Mouse (Mus musculus) stomach, embryonic 14.5 days (tissue): ENCODE measurements at regions not wholly inside any gene's neighbourhood (a gene's known extent, or its start where the extent isn't known, plus 50 kb on each side); places are given as distances from the start of the nearest gene placed in this dataset.

Experiments used
- ATAC-seq: fragments of 200-750 bp; cut with Nextera tagmentation; 2 replicates; pipeline ENCODE4 v1.8.0; 2017; ENCODE audit warnings: low read depth, moderate TSS enrichment; ENCODE audit not compliant: insufficient number of reproducible peaks, insufficient read depth, low FRiP score
- H3K27ac ChIP-seq: fragments of 300-500 bp; sonication (generic); 2 replicates; pipeline ENCODE4 v1.5.1; 2014; ENCODE audit warnings: mild to moderate bottlenecking, low read length, moderate library complexity, mixed read lengths
- H3K27me3 ChIP-seq: fragments of 300-500 bp; sonication (generic); 2 replicates; pipeline ENCODE4 v1.6.1; 2014; ENCODE audit warnings: low read length, control low read depth, mixed read lengths; ENCODE audit not compliant: control insufficient read depth, insufficient read depth
- H3K36me3 ChIP-seq: fragments of 300-500 bp; sonication (generic); 2 replicates; pipeline ENCODE4 v1.6.1; 2014; ENCODE audit warnings: mild to moderate bottlenecking, control low read depth, low read length, moderate library complexity, mixed read lengths; ENCODE audit not compliant: control insufficient read depth, insufficient read depth
- H3K4me1 ChIP-seq: fragments of 300-500 bp; sonication (generic); 2 replicates; pipeline ENCODE4 v1.6.1; 2014; ENCODE audit warnings: low read length, control low read depth, mixed read lengths; ENCODE audit not compliant: control insufficient read depth, insufficient read depth
- H3K4me2 ChIP-seq: fragments of 300-500 bp; sonication (generic); replicated peaks from 2 replicates; pipeline ENCODE4 v1.6.1; 2014; ENCODE audit warnings: low read depth, low read length, control low read depth
- H3K4me3 ChIP-seq: fragments of 300-500 bp; sonication (generic); 2 replicates; pipeline ENCODE4 v1.5.1; 2014; ENCODE audit warnings: low read depth, low read length, control low read depth
- H3K9ac ChIP-seq: fragments of 300-500 bp; sonication (generic); replicated peaks from 2 replicates; pipeline ENCODE4 v1.6.1; 2014; ENCODE audit warnings: low read depth, mild to moderate bottlenecking, control low read depth, low read length, moderate library complexity, mixed read lengths
- H3K9me3 ChIP-seq: fragments of 300-500 bp; sonication (generic); 2 replicates; pipeline ENCODE4 v1.6.1; 2016; ENCODE audit warnings: low read depth, low read length, control low read depth; ENCODE audit not compliant: control insufficient read depth
- WGBS: fragments of 180-500 bp; shearing (Covaris S2); extraction: QIAGEN DNeasy Blood & Tissue Kit; methylation state at CpG from one replicate; pipeline ENCODE4 v1.1.7; 2014; 5-methylcytosine and 5-hydroxymethylcytosine counted together

DNA sequence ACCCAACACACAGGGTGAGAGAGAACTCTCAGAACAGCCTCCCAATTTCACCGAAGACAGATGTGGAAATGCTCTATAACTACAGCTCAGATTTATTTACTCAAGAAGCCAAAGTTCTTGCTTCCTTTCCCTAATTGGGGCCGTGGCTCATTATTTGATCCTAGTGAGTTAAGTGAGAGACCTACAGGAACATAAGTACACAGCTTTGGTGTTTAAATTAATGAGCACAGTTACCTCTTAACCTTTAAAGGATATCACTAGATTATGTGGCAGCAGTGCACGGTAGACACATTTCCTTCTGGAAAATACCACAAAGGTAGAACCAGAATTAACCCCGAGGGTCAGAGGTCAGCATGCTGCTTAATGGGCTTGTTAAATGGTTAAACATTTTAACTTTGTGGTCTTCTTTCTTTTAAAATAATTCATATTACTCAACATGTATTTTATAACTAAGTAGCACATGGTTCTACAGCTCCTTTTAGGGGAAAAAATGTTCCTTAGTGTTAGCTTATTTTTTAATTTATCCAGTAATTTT is 144.6 kb downstream of the Atp6ap1l start:
- no peak for ATAC-seq
- 35% methylated on average over 4 of the region's 4 CpGs for WGBS
- Histone ChIP-seq H3K36me3 (no peaks in the 10 kb centered on the region), H3K27me3 (no peaks in the 10 kb centered on the region), H3K9me3 (no peaks in the 10 kb centered on the region), H3K27ac (no peak overlapping the region), H3K4me1 (no peaks in the 10 kb centered on the region), H3K4me3 (no peak overlapping the region), H3K9ac (no peak overlapping the region), H3K4me2 (no peak overlapping the region)

DNA sequence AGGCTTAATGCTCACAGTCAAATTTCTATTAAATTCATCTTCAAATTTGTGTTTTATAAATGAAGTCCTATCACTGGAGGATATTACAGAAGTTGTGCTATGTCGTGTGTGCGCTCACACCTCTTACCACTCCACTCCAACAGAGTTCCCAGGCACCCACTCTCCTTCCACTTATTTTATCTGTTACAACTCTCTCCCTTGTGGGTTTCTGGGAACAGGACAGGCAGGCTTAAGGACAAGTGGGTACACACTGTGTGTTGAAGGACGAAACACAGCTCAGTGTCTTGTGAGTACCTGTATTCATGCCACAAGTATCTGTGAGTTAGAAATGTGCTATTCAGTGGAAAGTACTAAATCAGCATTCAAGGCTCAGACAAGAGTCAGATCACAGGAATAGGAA is 150.7 kb downstream of the Atp6ap1l start:
- Histone ChIP-seq H3K4me3 (no peak overlapping the region), H3K9ac (no peak overlapping the region), H3K27me3 (no peaks in the 10 kb centered on the region), H3K9me3 (no peaks in the 10 kb centered on the region), H3K27ac (no peak overlapping the region), H3K4me2 (no peak overlapping the region), H3K4me1 (no peaks in the 10 kb centered on the region), H3K36me3 (no peaks in the 10 kb centered on the region)
- no peak for ATAC-seq
- 82% methylated on average over 3 of the region's 3 CpGs for WGBS

DNA sequence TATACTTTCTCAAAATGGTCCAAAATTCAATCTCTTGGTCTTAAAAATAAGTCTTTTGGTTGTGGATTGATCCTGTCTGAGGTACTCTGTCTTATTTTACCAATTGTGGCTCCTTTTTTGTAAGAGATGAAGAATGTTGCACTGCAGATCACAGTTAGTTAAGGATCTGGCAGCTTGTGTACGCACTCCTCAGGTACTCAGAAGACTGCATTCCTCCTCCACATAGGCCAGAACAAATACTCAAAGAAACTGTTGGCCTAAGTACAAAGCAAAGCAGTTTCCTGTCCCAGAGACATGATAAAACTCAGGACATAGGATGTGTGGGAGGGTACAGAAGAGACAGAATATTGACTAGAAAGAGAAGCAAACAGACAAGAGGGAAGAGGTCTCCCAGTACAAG is 155.4 kb downstream of the Atp6ap1l start:
- ATAC-seq = no peak
- H3K4me2 ChIP-seq = no peak overlapping the region
- no peak overlapping the region for H3K9ac ChIP-seq
- WGBS = 48% methylated on average over 1 of the region's 1 CpGs
- H3K36me3 ChIP-seq = no peaks in the 10 kb centered on the region
- H3K4me1 ChIP-seq = no peaks in the 10 kb centered on the region
- H3K27me3 ChIP-seq = no peaks in the 10 kb centered on the region
- H3K4me3 ChIP-seq = no peak overlapping the region
- H3K9me3 ChIP-seq = no peaks in the 10 kb centered on the region
- H3K27ac ChIP-seq = no peak overlapping the region

DNA sequence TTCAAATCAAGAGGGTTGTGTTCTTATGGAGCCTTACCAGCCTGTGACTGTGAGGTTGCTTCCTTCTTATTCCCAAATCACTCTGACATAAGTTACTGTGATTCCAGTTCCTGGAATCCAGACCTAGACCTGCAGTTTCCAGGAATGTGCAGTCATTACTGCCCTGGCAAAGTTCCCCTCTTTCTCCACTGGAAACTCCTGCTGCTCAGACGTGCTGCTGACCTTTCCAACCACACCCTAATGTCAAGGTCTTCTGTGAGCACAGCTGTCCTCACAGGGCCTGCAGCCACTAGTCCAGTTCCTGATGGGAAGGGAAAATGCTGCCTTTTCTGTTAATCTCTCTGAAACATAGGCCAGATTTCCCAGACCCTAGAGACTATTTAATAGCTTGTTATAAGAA is 160.1 kb downstream of the Atp6ap1l start:
- no peaks in the 10 kb centered on the region for H3K36me3 ChIP-seq
- no peaks in the 10 kb centered on the region for H3K4me1 ChIP-seq
- WGBS = 35% methylated on average over 1 of the region's 1 CpGs
- ATAC-seq = no peak
- H3K4me3 ChIP-seq = no peak overlapping the region
- no peak overlapping the region for H3K4me2 ChIP-seq
- no peak overlapping the region for H3K27ac ChIP-seq
- H3K27me3 ChIP-seq = no peaks in the 10 kb centered on the region
- no peak overlapping the region for H3K9ac ChIP-seq
- no peaks in the 10 kb centered on the region for H3K9me3 ChIP-seq

DNA sequence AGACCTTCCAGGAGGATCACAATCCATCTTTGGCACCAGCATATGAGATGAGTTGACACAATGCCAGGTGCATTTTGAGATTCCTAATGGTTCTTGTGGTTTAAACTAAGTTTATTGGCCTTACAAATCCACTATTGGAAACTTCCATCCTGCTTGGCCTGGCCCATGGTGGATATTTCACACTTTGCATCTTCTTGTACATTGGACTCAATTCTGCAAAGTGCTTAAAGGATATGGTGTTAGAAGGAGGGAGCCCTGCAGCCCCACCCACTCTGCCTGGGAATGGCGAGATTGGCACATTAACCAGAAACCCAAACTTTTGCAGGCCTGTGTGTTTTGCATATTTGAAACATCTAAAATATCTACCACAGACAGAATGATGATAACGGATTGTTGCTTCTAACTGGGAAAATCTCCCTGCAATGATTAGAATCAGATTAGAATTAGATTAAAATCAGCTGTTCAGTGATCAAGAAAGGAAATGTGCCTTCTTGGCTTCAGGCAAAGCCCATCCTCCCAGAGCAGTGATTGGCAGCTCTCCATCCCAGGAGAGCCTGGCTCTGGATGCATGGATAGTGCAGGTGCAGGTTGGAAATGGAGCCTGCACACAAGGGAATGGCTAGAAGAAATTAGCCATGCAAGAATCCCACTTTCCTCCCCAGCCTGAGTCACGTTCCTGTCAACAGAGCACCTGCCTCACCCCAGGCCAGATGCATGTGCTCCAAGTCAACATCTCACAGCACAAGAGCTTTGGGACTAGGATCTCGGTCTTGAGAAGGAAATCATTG is 162.3 kb downstream of the Atp6ap1l start:
- Histone ChIP-seq H3K4me1 (no peaks in the 10 kb centered on the region), H3K4me3 (no peak overlapping the region), H3K27ac (no peak overlapping the region), H3K9ac (no peak overlapping the region), H3K27me3 (no peaks in the 10 kb centered on the region), H3K36me3 (no peaks in the 10 kb centered on the region), H3K4me2 (no peak overlapping the region), H3K9me3 (no peaks in the 10 kb centered on the region)
- ATAC-seq = no peak
- 81% methylated on average over 4 of the region's 4 CpGs for WGBS

DNA sequence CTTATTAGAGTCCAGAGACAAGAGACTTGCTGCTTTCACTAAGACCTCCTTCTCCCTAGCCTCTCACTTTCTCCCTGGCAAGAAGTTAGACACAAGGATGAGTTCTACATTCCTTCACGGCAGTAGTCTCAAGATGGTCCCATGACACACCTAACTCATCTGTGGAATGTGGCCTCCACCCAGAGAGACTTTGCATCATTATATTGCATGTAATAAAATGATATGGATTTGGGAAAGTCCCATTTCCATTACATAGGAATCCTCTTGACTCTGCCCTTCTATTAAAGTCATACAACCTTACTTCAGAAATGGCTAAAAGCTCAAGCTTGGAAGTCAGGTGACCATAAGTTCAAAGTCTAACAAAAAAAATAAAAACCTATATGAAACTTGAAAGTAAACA is 165.4 kb downstream of the Atp6ap1l start:
- Histone ChIP-seq H3K9ac (no peak overlapping the region), H3K4me3 (no peak overlapping the region), H3K27me3 (no peaks in the 10 kb centered on the region), H3K4me2 (no peak overlapping the region), H3K9me3 (no peaks in the 10 kb centered on the region), H3K4me1 (no peaks in the 10 kb centered on the region), H3K36me3 (no peaks in the 10 kb centered on the region), H3K27ac (no peak overlapping the region)
- 85% methylated on average over 1 of the region's 1 CpGs for WGBS
- ATAC-seq = no peak

DNA sequence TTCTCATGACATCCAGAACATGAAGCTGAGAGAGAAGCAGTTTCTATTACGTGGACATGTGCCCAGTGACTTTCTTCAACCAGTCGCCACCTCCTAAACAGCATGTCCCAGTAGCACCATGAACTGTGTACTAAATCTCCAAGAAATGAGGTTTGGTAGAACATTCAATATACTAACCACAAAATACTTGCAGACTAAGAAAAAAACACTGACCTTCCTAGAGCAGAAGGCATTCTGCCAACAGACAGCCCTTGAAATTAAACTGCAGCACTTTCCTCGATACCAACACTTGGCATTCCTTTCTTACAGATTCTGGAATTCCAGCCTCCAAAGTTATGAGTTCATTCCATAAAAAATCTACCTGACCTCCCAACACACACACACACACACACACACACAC is 166.6 kb downstream of the Atp6ap1l start:
- Histone ChIP-seq H3K4me1 (no peaks in the 10 kb centered on the region), H3K4me2 (no peak overlapping the region), H3K36me3 (no peaks in the 10 kb centered on the region), H3K27ac (no peak overlapping the region), H3K9ac (no peak overlapping the region), H3K4me3 (no peak overlapping the region), H3K27me3 (no peaks in the 10 kb centered on the region), H3K9me3 (no peaks in the 10 kb centered on the region)
- 66% methylated on average over 3 of the region's 3 CpGs for WGBS
- no peak for ATAC-seq

DNA sequence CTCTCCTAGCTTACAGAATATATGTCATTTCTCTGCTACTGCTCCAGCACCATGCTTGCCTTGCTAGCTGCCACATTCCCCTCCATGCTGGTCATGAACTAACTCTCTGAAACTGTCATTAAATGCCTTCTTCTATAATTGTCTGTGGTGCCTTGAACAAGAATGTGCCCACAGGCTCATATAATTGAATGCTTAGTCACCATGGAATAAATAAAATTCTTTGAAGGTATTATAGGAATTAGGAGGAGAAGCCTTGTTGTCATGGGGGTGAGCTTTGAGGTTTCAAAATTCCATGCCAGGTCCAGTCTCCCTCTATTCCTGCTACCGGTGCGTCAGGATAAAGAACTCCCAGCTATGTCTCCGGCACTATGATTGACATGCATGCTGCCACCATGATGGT is 171.9 kb downstream of the Atp6ap1l start:
- H3K9me3 ChIP-seq = no peaks in the 10 kb centered on the region
- no peak overlapping the region for H3K9ac ChIP-seq
- H3K27ac ChIP-seq = no peak overlapping the region
- WGBS = 93% methylated on average over 3 of the region's 3 CpGs
- H3K4me2 ChIP-seq = no peak overlapping the region
- no peaks in the 10 kb centered on the region for H3K27me3 ChIP-seq
- ATAC-seq = no peak
- H3K4me3 ChIP-seq = no peak overlapping the region
- H3K4me1 ChIP-seq = no peaks in the 10 kb centered on the region
- H3K36me3 ChIP-seq = no peaks in the 10 kb centered on the region

DNA sequence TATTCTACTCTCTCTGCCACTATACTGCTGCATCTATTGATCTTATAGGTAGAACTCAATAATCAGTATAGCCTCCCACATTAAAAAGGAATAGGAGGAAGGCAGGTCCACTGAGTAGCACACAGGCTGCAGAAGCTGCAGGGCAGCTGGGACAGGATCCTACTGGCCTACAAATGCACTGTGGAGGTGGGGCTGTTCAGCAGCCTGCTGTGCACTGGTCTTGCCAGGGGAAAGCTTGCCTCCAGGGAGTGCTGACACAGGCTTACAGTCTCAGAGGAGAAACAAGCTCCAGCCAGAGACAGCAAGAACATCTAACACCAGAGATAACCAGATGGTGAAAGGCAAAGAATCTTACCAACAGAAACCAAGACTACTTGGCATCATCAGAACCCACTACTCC is 176.1 kb downstream of the Atp6ap1l start:
- Histone ChIP-seq H3K4me1 (no peaks in the 10 kb centered on the region), H3K27ac (no peak overlapping the region), H3K9ac (no peak overlapping the region), H3K27me3 (no peaks in the 10 kb centered on the region), H3K36me3 (no peaks in the 10 kb centered on the region), H3K4me3 (no peak overlapping the region), H3K4me2 (no peak overlapping the region), H3K9me3 (no peaks in the 10 kb centered on the region)
- no peak for ATAC-seq
